Mouse (Mus musculus) brain, embryonic 14.5 days (tissue): ENCODE measurements at regions not wholly inside any gene's neighbourhood (a gene's known extent, or its start where the extent isn't known, plus 50 kb on each side); places are given as distances from the start of the nearest gene placed in this dataset.
A peak's percentile ranks its signal among the peaks of the same experiment; 100 is the strongest.

Experiments
- DNase-seq: peaks from one replicate; pipeline ENCODE4 v3.0.0-alpha.2; 2011; ENCODE audit warnings: low read depth
- CTCF ChIP-seq: fragments of 200-500 bp; IDR thresholded peaks from 2 replicates; pipeline ENCODE4 v1.5.1; 2012; ENCODE audit warnings: inconsistent platforms, mild to moderate bottlenecking, moderate library complexity, borderline replicate concordance; ENCODE audit not compliant: insufficient read depth, insufficient read length; ENCODE audit errors: extremely low read depth
- POLR2A ChIP-seq: fragments of 200-500 bp; IDR thresholded peaks from 2 replicates; pipeline ENCODE4 v1.6.1; 2012; ENCODE audit warnings: mild to moderate bottlenecking, inconsistent platforms, borderline replicate concordance; ENCODE audit not compliant: poor library complexity, insufficient read depth, insufficient read length, severe bottlenecking; ENCODE audit errors: extremely low read depth

DNA sequence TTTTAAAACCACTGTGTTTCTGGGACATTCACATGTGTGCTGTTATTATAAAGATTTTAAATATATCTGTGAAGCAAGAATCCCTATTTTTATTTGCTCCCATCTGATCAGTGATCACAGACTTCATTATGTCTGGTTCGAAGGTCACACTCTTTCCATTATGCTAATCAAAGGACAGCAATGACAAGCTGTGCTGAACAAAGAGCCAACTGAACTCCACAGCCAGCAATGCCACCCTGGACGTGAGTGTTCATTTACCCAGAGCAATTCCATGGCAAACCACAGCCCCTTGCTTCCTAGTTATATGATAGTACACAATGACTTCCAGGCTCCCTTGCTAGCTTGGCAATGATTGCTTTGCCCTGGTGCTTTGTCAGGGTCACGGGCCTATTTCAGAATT lies 55.6 kb upstream of the Ccdc190 start:
- DNase-seq = peak; percentile 42
- no peak for TF ChIP-seq CTCF
- TF ChIP-seq POLR2A = no peak

DNA sequence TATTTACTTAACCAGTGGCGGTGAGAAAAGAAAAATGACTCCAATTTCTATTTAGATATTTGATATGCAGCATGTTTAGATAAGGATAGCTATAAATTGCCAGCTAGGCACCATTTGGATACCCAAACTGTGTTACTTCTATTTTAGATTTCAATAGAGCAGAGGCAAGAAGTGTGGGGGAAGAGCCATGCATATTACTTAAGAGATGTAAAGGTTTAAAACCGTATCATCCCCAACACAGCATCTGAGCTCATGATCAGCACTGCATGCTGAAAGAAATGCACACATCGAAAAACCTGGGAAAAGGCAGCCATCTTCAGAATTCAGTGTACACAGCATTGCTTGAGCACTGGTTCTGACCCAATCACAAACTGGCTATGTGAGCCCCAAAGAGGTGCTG lies 59.8 kb upstream of the Ccdc190 start:
- TF ChIP-seq CTCF = no peak
- TF ChIP-seq POLR2A = no peak
- no peak for DNase-seq

DNA sequence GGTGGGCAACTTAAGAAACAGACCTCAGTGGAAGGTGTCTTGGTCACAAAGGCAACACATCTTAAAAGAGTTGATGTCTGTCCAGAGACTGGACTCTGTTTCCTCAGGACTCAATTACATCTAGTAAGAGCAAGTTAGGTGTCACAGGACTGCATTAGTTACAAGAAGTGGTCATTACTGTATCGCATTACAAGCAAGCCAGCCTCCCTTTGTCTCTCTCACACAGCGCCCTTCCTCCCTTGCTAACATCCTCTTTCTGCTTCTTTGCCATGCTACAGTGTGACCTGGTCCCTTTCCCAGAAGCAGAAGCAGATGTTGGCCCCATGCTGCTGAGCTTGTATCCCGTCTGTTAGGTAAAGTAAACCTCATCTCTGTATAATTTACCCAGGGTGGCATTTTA lies 61.0 kb upstream of the Ccdc190 start:
- TF ChIP-seq CTCF (no peak), POLR2A (no peak)
- no peak for DNase-seq

DNA sequence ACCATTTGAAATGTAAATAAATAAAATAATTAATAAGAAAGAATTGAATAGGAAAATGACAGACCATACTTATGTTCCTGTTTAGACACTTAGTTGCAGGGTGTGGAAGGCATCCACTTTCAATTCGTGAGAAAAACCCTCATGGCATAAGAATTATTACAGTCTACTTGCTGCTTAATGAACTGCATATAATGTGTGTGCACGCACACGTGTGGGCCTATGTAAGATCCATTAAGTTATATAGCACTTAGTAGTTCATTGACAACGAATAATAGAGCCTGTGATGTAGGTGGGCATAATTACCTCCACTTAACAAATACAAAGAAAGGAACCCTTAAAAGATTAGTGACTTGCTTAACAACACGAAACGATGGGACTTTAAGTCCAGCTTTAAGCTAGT lies 61.6 kb upstream of the Ccdc190 start:
- no peak for TF ChIP-seq CTCF
- TF ChIP-seq POLR2A = no peak
- DNase-seq = no peak

DNA sequence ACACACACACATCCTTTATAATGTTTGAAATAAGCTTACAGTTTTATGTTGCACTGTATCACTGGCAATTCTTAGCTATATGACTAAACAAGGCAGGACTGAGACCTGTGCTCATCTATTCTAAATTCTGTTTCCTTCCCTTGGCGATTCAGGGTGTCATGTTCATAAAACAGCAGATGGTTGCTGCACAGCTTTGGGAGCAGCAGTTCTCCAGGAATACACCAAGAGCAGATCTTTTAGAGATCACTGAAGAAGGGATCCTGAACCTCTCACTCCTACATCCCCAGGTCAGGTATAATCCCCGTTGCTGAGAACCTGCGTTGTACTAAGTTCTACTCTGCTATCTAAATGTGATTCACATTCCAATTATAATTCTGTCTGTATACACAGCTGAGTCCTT lies 69.4 kb upstream of the Ccdc190 start:
- DNase-seq = no peak
- no peak for TF ChIP-seq POLR2A
- TF ChIP-seq CTCF = no peak

DNA sequence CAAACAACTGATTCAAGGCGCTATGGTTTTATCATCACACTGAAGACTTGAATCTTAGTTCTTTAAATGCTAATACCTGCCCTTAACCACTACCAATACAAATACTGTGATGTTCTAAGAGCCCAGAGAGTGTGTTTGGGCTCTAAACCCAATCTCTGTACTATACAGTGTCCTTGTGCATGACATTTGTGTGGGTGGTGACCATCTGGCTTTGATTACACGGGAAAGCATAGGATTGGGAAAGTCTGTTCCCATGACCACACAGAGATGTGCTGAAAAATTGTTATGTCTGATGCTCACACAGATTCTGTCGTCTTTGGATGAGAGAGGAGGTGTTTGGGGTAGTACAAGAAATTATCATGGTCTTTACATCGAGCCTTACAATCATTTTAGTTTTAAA lies 76.8 kb upstream of the Ccdc190 start:
- TF ChIP-seq POLR2A (no peak), CTCF (no peak)
- DNase-seq = no peak

DNA sequence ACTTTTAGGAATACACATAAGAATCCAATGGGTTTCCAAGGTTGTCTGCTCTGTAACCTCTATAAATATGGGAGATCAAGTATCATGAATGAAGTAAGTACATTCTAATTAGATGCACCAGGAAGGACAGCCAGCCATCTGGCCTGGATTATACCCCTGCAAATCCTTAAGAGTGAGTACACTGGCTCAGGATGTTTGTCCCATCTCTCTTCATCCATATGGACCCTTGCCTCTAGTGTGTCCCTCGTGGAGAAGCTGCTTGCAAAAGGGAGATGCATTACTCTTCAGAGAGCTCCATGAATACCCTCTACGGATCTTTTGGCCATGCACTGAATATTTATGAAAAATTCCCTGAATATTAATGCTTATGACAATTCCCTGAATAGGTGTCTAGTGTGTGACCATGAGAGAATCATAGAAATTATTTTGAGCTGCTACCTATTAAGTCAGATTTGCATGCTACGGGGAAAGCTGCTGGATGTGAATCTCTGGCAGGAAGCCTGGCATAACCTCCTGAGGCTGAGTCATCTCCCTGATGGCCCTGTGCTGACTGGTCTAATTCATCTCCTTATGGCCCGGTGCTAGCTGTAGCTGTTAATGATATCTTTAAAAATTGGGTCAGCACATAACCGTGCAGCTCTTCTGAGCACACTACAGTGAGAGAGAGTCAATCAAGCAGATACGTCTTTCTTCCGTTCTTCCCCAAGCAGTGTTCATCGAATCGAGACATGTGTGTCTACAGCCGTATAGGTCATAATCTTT lies 80.0 kb upstream of the Ccdc190 start:
- peak; percentile 48 for DNase-seq
- no peak for TF ChIP-seq POLR2A
- TF ChIP-seq CTCF = no peak

DNA sequence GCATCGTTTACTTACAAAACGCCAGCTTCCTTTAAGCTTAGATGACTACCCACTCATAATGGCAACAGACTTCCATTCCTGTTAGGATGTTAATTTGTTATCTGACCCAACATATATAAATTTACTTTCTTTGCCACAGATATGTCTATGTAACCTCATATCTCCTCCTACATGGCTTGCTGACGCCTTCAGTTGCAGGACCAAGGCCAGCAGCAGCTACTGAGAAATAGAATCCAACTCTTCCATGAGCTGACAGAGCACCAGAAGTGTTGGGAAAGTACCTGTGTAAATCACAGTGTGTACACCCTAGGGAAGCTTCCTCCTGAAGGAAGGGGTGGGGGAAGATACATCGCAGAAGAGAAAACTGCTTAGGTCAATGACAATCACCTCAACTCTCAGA lies 86.0 kb upstream of the Ccdc190 start:
- DNase-seq = no peak
- TF ChIP-seq POLR2A (no peak), CTCF (no peak)

DNA sequence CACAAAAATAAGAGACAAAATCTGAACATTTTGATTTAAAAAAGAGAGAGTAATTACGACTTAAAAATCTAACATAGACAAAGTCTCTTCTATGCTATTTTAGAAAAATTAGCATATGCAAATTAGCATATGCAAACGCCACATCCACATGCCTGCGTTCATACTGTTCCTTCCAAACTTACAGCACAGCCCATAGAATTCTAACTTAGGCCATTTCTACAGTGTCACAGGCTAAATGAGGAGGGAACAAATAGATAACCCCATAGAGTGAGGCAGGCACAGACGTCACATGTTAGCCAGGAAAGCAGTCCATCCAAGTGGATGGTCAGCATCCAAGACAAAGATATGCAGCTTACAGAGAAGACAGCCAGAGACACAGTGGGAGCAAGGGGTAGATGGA lies 87.5 kb upstream of the Ccdc190 start:
- DNase-seq = no peak
- TF ChIP-seq POLR2A (no peak), CTCF (no peak)

DNA sequence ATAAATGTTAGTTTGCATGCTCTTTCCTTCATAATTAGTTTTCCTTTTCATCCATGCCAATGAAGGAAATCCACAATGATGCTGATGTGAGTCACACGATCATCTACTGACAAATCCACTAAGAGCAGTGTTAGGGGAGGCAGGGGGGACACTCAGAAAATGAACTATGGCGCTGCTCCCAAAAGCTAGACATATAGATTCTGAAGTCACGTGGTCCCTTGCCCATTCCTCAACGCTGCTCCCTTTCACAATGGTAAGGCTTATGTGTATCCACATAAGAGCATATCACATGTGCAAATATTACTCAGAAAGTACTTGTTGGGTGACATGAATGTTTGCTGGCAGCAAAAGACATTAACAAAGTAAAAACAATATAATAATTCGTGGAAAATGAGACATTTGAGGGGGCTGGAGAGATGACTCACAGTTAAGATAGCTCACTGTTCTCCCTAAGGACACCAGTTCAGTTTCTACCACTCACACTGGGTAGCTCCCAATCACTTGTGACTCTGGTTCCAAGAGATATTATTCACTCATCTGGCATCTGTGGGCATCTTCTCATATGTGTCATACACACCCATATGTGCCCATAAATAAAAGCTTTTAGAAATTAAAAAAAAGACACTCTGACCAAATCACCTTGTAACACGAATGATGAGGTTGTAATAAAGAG lies 88.3 kb upstream of the Ccdc190 start:
- TF ChIP-seq CTCF = no peak
- no peak for TF ChIP-seq POLR2A
- no peak for DNase-seq

DNA sequence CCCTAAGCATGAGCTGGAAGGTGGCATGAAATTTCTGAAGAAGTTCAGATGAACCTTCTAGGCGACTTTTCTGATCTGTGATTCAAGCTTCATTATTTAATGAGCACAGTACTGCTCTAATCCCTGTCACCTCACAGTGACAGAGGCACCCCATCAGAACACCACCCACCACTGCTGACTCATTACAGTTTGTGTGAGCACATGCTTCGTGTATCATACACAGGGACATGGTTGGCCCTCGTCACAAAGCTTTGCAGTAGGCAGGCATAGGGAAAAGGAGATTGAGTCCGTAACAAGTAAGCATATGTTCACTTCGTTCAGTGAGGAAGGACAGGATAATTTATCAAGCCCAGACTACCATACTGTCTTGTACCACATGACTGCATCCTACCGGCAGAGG lies 85.9 kb upstream of the Rgs4 start:
- no peak for DNase-seq
- TF ChIP-seq CTCF = no peak
- no peak for TF ChIP-seq POLR2A
